Mouse (Mus musculus) limb, embryonic 15.5 days (tissue): ENCODE measurements around the gene Sprr2a1. TPM values are rescaled to one million over a fixed set of nuclear protein-coding genes. Genes with fewer than 3 reads are reported as not detected.
"Not testable (repeated sequence)": the region's sequence is repeated elsewhere in the genome, so short reads cannot be mapped to it uniquely, and the experiment has no call there.

Source experiments
- ATAC-seq: fragments of 200-750 bp; cut with Nextera tagmentation; 2 replicates; pipeline ENCODE4 v1.8.0; 2017; ENCODE audit warnings: low read depth, moderate TSS enrichment; ENCODE audit not compliant: insufficient number of reproducible peaks, low FRiP score, low TSS enrichment
- H3K27ac ChIP-seq: fragments of 300-500 bp; sonication (generic); 2 replicates; pipeline ENCODE4 v1.5.1; 2015; ENCODE audit warnings: moderate library complexity, mild to moderate bottlenecking, inconsistent platforms
- H3K27me3 ChIP-seq: fragments of 300-500 bp; sonication (generic); 2 replicates; pipeline ENCODE4 v1.6.1; 2015; ENCODE audit warnings: inconsistent platforms
- H3K36me3 ChIP-seq: fragments of 300-500 bp; sonication (generic); 2 replicates; pipeline ENCODE4 v1.6.1; 2015; ENCODE audit warnings: inconsistent platforms
- H3K4me1 ChIP-seq: fragments of 300-500 bp; sonication (generic); 2 replicates; pipeline ENCODE4 v1.6.1; 2015; ENCODE audit warnings: inconsistent platforms
- H3K4me2 ChIP-seq: fragments of 300-500 bp; sonication (generic); 2 replicates; pipeline ENCODE4 v1.6.1; 2015; ENCODE audit warnings: mild to moderate bottlenecking, inconsistent platforms
- H3K4me3 ChIP-seq: fragments of 300-500 bp; sonication (generic); 2 replicates; pipeline ENCODE4 v1.5.1; 2015; ENCODE audit warnings: mild to moderate bottlenecking, inconsistent platforms
- H3K9ac ChIP-seq: fragments of 300-500 bp; sonication (generic); 2 replicates; pipeline ENCODE4 v1.6.1; 2015; ENCODE audit warnings: inconsistent platforms
- H3K9me3 ChIP-seq: fragments of 300-500 bp; sonication (generic); 2 replicates; pipeline ENCODE4 v1.6.1; 2016; ENCODE audit warnings: inconsistent platforms
- WGBS: fragments of 180-500 bp; shearing (Covaris S2); methylation state at CpG from one replicate; pipeline ENCODE4 v1.1.7; 2015; 5-methylcytosine and 5-hydroxymethylcytosine counted together
- polyA plus RNA-seq: library from polyadenylated mRNA; unstranded; fragments of >200 nt; fragmentation: Nextera tagmentation; extraction: Ambion mirVana; gene quantifications from 2 replicates; pipeline ENCODE4 v1.2.1, GENCODE M21; 2015

The Sprr2a1 gene
- 0.21 and 0.27 TPM in 2 replicates for polyA plus RNA-seq

DNA sequence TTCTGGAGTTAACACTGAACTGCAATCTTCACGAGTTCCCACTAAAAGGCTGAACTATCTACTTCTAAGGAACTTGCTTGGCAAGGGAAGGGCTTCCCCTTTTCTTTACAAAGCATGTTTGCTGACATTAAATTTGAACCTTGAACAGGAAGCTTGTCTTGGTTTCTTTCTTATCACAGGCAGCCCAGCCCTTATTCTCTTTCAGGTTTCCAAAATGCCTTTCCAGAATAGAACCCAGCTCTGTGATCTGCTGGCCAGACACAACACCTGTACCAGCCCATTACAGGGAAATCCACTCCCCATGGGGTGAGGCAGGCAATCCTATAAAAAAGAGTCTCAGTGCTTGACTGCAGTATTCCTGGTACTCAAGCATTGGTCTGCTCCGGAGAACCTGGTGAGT, at the start of gene Sprr2a1, which contains the start of gene Sprr2a2:
Gene Sprr2a1, plus strand, starts transcription at position 231 of the 400 bp plus-strand sequence.
Gene Sprr2a2, plus strand, starts transcription at position 352 of the 400 bp plus-strand sequence.
- H3K9me3 ChIP-seq, H3K4me3 ChIP-seq, H3K4me2 ChIP-seq, ATAC-seq, H3K9ac ChIP-seq, H3K27me3 ChIP-seq, H3K4me1 ChIP-seq, H3K27ac ChIP-seq, H3K36me3 ChIP-seq: not testable (repeated sequence)
- no CpG with 5 or more reads among the region's 2 CpGs for WGBS

DNA sequence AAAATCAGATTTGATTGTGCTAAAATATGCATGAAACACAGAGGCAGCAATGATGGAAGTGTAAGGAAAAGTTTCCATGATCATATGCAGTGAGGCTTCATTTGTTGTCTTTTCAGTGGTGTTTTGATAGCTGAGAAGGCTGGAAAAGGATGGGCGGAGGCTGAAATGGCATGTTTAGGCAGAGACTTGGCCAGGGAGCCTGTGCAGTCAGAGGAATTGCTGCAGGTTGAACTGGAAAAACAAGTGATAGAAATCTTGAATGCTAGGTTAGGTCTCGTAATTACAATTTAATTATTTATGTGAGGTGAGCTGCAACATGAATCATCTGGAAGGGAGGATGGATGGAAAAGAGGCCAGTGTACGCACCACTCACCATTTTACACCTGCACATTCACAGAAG, 45.8 kb upstream of the Sprr2a1 start:
- no peaks in the 10 kb centered on the region for H3K9me3 ChIP-seq
- ATAC-seq = no peak
- H3K27me3 ChIP-seq = no peaks in the 10 kb centered on the region
- H3K4me1 ChIP-seq = no peaks in the 10 kb centered on the region
- no peak overlapping the region for H3K9ac ChIP-seq
- no peaks in the 10 kb centered on the region for H3K36me3 ChIP-seq
- no peak overlapping the region for H3K4me2 ChIP-seq
- no peak overlapping the region for H3K4me3 ChIP-seq
- no peak overlapping the region for H3K27ac ChIP-seq
- 68% methylated on average over 3 of the region's 3 CpGs for WGBS

DNA sequence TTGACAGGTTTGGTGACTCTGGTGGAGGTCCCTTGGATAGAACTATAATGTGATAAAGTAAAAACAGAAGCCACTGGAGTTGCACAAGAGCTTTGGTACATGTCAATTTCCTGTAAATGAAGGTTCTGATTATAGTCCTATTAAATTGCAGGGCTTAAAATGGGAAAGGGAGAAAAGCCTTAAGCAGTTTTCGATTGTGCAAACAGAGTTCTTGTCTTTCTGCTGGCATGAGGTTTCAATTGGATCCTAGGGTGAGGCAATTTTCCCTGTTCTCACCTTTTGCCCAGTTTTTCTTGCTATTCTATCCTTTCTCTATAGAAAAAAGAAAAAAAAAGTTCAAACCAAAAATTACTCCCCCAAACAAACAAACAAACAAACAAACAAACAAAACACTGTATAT, 38.7 kb upstream of the Sprr2a1 start:
- Histone ChIP-seq H3K36me3 (no peaks in the 10 kb centered on the region), H3K4me1 (no peaks in the 10 kb centered on the region), H3K27me3 (no peaks in the 10 kb centered on the region), H3K27ac (no peak overlapping the region), H3K4me3 (no peak overlapping the region), H3K9ac (no peak overlapping the region), H3K9me3 (no peaks in the 10 kb centered on the region), H3K4me2 (no peak overlapping the region)
- WGBS = 42% methylated on average over 1 of the region's 1 CpGs
- ATAC-seq = no peak

DNA sequence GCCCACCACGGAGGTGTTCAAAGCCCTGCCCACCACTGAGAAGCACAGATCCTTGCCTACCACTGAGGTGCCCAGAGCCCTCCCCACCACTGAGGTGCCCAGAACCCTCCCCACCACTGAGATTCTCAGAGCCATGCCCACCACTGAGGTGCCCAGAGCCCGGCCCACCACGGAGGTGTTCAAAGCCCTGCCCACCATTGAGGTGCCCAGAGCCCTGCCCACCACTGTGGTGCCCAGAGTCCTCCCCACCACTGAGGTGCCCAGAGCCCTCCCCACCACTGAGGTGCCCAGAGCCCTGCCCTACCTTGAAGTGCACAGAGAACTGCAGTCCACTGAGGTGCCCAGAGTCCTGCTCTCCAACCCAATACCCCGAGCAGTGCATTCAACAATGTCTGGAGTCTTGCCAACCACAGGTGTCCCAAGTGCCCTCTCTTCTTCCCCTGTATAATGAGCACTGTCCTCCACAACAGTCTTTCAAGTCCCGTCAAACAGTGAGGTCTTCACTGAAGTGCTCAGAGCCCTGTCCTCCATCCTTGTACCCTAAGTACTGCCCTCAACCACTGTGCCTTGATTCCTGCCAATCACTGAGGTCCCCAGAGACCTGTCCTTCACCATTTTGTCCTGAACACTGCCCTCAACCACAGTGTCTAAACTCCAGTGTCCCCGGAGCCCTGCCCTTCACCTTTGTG, 19.9 kb upstream of the Sprr2a1 start:
- Histone ChIP-seq H3K4me1 (no peaks in the 10 kb centered on the region), H3K4me2 (no peak overlapping the region), H3K9ac (no peak overlapping the region), H3K27me3 (no peaks in the 10 kb centered on the region), H3K36me3 (no peaks in the 10 kb centered on the region), H3K27ac (no peak overlapping the region), H3K9me3 (no peaks in the 10 kb centered on the region), H3K4me3 (no peak overlapping the region)
- peak; percentile 52; the same call in 1 of the 2 replicates for ATAC-seq
- WGBS = 90% methylated on average over 6 of the region's 6 CpGs

DNA sequence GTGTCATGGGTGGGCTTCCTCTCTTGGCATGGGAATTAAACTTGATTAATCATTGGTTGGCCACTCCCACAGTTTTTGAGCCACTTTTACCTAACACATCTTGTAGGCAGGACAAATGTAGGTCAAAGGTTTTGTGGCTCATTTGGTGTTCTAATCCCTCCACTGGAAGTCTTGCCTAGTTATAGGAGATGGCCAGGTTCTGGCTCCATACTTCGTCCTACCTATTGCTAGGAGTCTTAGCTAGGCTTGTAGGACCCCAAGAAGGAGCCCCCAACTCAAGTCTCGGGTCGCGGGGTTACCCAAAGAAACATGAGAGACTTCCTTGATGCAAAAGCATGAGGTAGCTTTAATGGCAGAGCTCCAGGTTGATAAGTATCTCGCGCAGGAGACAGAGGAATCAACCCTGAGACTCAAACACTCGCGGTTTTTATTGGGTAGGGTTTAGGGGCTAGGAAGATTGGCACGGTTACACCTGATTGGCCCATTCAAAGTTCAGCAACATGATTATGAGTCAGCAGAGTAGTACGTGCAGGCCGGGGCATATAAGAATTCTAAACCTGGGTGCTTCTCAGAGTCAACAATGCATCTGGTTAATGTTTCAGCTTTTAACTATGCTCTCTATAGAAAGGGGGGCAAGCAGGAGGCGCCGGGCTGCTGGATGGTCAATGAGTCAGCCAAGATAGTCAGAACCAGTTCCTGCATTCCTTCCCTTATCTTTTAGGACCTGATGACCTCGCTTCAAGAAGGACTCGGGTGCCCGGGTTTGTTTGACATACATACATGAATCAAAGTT, 4.3 kb upstream of the Sprr2a1 start:
- no CpG with 5 or more reads among the region's 16 CpGs for WGBS
- H3K9me3 ChIP-seq, H3K27ac ChIP-seq, H3K4me3 ChIP-seq, H3K9ac ChIP-seq, H3K27me3 ChIP-seq, H3K4me1 ChIP-seq, H3K36me3 ChIP-seq, H3K4me2 ChIP-seq: not testable (repeated sequence)
- ATAC-seq = 0 out of 2 replicates have a peak, but pooled peaks have one; percentile 33

DNA sequence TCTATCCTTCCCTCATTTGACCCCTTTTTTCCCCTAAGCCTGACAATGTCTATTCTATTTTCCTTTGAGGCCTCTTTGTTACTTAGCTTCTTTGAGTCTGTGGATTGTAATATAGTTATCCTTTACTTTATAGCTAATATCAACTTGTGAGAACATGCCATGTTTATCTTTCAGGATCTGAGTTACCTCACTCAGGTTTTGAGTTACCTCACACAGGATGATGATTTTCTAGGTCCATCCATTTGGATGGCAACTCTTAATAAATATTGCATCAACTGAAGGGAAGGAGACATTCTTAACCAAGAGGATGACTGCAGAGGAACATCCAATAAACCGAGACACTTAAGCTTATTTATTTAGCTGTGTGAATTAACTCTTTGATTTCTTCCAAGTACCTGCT, 3.5 kb upstream of the Sprr2a1 start:
- no CpG with 5 or more reads among the region's 1 CpGs for WGBS
- not testable (repeated sequence) for ATAC-seq, H3K4me1 ChIP-seq

DNA sequence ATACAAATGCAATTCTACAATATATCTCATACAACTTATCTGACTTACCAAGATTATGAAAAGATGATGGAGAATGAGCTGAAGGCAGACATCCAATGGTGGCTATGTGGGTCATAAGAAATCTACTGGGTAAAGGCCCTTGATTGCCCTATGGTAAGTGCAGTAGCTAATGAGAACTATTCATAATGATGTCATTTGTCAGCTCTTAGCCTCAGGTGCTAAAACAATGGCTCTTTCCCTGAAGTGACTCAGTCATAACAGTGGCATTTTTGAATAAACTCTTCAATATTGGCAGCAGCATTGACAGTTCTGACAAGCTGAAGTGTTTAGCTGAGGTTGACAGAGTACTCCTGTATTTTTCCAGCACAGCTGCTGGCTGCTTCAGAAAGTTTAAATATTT, 1.9 kb upstream of the Sprr2a1 start:
- not testable (repeated sequence) for H3K9ac ChIP-seq, ATAC-seq, H3K4me2 ChIP-seq, H3K4me1 ChIP-seq, H3K4me3 ChIP-seq, H3K27ac ChIP-seq, H3K36me3 ChIP-seq, H3K27me3 ChIP-seq, H3K9me3 ChIP-seq

More for the DNA sequence above, 3.5 kb upstream of the Sprr2a1 start:
- not testable (repeated sequence) for H3K4me2 ChIP-seq, H3K27ac ChIP-seq, H3K9ac ChIP-seq, H3K9me3 ChIP-seq, H3K27me3 ChIP-seq, H3K4me3 ChIP-seq, H3K36me3 ChIP-seq

DNA sequence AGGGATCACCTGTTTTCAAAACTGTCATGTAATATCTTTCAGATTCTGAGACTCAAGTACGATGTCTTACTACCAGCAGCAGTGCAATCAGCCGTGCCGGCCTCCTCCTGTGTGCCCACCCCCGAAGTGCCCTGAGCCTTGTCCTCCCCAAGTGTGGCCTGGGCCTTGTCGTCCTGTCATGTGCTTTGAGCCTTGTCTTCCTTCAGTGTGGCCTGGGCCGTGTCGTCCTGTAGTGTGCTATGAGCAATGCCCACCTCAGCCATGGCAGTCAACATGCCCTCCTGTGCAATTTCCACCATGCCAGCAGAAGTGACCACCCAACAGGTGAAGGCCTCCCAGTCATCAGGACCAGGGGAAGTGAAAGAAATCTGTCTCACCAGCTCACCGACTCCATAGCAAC, 3.4 kb downstream of the Sprr2a1 start:
- H3K4me1 ChIP-seq, H3K4me2 ChIP-seq, H3K27me3 ChIP-seq, H3K9me3 ChIP-seq, H3K4me3 ChIP-seq, H3K36me3 ChIP-seq, H3K27ac ChIP-seq, ATAC-seq, H3K9ac ChIP-seq: not testable (repeated sequence)
- no CpG with 5 or more reads among the region's 8 CpGs for WGBS

DNA sequence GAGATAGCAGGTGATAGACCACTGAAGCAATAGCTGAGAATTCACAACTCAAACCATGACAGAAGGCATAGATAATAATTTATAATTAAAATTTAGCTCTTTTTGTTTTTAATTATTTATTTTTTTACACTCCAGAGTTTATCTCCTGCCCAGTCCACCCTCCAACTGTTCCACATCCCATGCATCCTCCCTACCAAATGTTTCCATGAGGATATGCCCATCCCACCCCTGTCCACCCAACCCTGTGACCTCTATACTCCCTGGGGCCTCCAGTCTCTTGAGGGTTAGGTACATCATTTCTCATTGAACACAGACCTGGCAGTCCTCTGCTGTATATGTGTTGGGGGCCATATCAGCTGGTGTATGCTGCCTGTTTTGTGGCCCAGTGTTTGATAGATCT, 8.1 kb downstream of the Sprr2a1 start:
- ATAC-seq, H3K9me3 ChIP-seq, H3K9ac ChIP-seq, H3K4me3 ChIP-seq, H3K4me2 ChIP-seq, H3K4me1 ChIP-seq, H3K36me3 ChIP-seq, H3K27me3 ChIP-seq, H3K27ac ChIP-seq: not testable (repeated sequence)

DNA sequence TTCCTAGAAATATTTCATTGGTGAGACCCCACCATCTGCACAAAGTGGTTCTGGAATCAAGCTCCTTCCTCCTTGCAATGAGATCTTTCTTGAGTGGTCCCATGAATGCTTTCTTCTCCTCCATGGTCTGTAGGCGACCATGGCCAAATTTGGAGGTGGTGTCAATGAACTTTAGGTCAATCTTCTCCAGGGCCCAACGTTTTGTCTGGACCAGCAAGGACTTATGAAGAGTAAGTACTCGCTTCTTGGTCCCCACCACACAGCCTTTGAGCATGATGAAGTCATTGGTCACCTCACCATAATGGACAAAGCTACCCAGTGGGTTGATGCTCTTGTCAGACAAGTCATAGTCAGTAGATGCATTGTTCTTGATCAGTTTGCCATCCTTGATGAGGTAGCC, 11.8 kb downstream of the Sprr2a1 start:
- not testable (repeated sequence) for H3K4me3 ChIP-seq, ATAC-seq, H3K27me3 ChIP-seq, H3K9me3 ChIP-seq, H3K9ac ChIP-seq, H3K4me1 ChIP-seq, H3K27ac ChIP-seq, H3K4me2 ChIP-seq, H3K36me3 ChIP-seq
- WGBS = 71% methylated on average over 3 of the region's 3 CpGs

DNA sequence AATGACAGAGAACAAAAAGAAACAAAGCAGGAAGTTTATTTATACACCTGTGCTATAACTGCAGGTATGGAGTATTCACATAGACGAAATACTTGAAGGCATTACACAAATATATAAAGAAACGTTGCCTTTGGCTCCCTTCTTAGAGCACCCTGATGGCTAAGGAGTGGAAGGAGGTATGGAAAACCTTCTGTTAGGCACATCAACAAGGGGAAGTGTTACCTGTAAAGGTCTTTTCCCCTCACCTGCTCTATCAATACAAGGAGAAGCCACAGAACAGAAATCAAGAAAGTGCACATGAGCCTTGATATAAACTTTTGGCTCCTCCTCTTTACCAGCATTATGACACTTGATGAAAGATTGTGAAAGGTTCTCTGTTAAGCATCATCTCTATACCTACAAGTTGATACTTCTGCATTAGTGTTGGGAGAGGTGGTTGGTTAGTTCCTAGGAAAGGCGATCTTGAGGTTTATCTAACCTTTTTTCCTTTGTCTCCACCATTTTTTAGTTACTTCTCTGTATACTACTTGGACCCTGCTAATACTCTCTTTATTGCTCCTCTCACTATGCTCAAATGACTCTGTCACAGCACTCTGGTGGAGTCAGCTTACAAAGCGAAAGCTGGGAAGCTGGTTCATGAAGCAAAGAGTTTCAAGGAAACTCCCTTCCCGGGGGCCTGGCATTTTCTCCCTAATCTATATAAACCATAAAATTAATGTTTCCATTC, 21.0 kb downstream of the Sprr2a1 start:
- H3K36me3 ChIP-seq, H3K9me3 ChIP-seq, H3K4me1 ChIP-seq, H3K27me3 ChIP-seq, H3K4me3 ChIP-seq, H3K9ac ChIP-seq, H3K4me2 ChIP-seq, ATAC-seq, H3K27ac ChIP-seq: not testable (repeated sequence)
- no CpG with 5 or more reads among the region's 5 CpGs for WGBS

DNA sequence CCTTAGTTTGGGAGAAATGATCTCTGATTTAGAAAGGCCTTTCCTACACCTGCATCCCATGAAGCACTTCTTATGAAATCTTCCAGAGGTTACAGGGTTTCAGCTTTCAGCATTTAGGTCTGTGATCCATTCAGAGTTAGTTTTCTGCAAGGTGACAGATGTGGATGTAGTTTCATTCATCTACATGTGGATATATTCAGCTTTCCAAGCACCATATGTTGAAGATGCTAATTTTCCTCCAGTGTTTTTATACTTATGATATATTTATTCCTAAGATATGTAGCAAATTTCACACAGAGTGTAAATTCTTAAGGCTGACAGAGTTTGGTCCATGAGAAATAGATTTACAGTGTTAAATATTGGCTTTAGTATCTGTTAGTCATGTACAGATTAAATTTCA, 23.1 kb downstream of the Sprr2a1 start:
- not testable (repeated sequence) for ATAC-seq, H3K4me2 ChIP-seq

More for the DNA sequence above, 23.1 kb downstream of the Sprr2a1 start:
- H3K9ac ChIP-seq, H3K4me3 ChIP-seq, H3K9me3 ChIP-seq, H3K36me3 ChIP-seq, H3K4me1 ChIP-seq, H3K27me3 ChIP-seq, H3K27ac ChIP-seq: not testable (repeated sequence)
